Mouse (Mus musculus) T-helper 1 cell (primary cell): ENCODE results near the gene Clpb.

Source experiments
- in situ Hi-C: fragments of 300-600 bp; cut with MboI, MseI; formaldehyde crosslinking; loops from one replicate; pipeline ENCODE4 v1.15.1; 2025; ENCODE audit warnings: high pct_unique_total_duplicates

Gene Clpb

DNA sequence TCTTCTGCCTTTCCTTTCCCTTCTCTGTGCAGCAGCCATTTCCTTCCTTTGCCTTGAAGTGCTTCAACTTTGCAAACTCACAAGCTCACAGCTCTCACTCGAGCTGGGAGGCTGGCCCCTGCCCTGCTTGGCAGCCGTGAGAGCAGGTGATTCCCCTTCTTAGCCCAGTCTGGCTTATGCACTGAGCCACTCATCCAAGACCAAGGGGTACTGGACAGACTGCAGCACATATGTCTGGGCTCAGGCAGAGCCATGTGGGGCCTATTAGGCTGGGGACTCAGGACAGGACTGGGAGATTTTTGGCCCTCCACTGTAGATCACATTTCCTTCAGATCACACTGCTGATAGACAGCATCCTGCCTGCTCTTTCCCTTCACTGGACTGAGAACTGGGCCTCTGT, 10.1 kb downstream of the Clpb start:
- in situ Hi-C loops, result loop anchor here (25.0 kb wide), 1 partner anchor 164 kb away; the partner anchor contains the start of gene Inppl1

DNA sequence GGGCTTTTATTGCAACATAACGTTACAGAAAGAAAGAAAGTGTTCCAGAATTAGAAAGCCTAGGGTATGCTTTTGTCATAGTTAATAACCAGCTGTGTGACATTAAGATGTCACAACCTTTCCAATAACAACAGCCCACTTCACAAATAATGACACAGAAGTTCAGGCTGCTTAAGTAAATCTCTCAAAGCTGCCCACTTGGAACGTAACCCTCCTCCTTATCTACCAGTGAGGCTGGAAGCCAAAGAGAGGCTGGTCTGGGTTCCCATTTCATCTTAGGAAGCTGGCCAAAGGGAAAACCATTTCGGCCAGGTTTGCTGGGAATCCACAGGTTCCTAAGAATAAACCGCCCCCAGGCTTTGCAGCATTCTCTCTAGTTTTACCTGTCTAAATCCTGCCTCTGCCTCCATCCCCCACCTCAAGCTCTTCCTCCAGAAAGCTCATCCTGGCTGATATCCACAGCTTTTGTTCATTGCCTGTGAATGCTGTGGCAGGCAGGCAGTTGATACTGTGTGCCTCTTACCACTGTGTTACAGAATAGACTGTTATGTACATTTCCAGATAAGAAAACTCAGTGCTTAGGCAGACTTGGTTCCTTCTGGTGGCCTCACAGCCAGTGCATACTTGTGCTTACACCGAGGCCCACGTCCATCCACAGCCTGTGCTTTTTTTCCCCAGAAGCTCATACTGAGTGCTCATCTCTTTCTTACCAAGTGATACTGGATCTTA, 12.8 kb downstream of the Clpb start:
- in situ Hi-C loops, result no loop called here

DNA sequence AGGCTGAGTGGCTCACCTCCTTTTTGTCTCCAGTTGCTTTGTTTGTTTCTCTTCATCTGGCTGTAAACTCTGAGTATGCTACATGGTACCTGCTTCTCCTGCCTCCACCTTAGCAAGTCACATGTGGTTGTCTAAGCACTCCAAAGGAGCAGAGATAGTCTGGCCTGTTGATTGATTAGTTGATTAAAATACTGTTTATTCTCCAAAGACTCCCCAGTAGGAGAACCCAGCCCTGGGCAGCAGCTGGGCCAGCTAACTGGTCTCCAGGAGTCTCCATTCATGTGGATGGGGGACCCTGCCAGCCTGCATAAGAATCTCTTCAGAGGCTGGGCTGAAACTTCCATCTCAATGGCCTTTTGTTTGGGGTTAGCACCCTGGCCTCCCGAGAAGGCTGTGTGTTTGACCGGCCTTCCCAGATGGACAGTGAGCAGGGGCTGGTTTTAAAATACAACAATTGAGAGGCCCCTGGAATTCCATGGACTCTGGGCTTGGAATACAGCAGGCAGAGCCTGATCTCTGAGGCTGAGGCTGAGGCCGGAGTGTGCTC, 13.4 kb downstream of the Clpb start:
- in situ Hi-C loops, result no loop called here

DNA sequence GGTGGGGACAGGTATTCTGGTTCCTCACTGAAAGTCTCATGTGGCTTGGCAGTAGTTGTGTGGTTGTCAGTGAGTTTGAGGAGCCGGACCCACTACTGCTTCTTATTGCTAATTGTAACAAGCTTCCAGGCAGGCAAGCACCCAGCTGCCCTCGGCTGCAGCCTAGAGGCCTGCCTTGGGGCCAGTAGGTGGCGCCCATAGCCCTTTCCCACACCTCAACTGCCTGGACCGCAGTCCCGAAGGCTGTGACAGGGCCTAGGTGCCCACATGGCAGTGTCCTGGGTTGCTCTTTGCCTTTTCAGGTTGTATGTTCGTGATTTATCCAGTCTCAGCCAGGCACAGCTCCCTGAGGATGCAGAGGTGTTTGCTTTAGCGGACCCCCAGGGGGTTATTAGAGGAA, 16.2 kb downstream of the Clpb start:
- in situ Hi-C loops, result no loop called here

DNA sequence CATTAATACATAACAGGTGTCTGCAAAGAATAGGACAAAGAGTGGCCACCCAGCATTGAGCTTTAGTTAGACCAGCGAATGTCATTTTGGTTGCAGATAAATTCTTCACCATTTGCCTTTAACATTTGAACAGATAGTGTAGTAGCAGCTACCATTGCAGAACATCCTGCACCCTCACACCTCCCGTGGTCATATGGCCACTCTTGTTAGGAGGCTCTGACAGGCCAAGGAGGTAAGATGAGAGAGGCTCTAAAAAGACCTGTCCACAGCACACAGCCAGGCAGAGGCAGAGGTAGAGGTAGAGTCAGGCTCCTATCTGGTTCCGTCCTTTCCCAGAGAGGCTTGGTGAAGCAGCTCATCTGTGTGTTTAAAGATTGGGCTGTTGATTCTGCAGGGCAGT, 17.5 kb downstream of the Clpb start:
- in situ Hi-C loops, result no loop called here

DNA sequence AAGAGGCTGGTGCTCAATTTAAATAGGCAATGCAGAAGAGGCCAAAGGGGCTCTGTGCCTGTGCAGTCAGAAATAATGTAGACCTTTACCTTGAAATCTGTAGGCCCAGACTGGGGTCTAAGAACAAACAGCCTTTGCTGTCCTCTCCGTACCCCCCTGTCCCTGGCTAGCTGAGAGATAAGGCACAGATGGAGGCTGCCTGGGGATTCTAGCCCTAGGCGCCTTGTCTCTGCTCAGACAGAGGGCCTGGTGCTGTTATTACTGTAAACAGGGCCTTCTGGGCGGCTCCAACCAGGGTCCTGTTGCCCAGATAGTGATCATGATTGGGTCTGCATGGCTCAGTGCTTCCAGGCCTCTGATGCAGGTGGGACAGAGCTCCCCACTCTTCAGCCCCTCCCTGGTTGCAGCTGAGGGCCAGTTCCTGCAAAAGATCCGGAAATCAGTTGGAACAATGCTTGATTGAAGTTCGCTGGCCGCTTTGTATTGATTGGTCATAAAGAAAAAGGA, 18.2 kb downstream of the Clpb start:
- in situ Hi-C loops, result no loop called here

DNA sequence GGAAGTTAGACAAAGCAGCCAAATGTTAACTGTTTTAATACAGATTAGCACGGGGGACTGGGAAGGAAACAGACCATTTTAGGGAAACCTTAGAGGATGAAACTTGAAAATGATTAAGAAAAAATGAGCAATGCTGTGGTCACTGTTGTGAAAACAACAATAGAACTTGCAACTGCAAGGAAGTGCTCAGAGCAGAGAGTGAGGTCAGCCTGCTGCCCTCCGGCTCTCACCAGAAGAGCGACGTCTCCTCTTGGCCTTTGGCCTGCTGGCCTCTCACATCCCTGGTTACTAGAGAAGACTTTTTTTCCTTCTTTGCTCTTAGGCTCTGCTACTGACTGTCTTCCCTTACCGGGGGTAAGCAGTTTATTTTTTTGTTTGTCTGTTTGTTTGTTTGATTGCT, 19.5 kb downstream of the Clpb start:
- in situ Hi-C loops, result no loop called here

DNA sequence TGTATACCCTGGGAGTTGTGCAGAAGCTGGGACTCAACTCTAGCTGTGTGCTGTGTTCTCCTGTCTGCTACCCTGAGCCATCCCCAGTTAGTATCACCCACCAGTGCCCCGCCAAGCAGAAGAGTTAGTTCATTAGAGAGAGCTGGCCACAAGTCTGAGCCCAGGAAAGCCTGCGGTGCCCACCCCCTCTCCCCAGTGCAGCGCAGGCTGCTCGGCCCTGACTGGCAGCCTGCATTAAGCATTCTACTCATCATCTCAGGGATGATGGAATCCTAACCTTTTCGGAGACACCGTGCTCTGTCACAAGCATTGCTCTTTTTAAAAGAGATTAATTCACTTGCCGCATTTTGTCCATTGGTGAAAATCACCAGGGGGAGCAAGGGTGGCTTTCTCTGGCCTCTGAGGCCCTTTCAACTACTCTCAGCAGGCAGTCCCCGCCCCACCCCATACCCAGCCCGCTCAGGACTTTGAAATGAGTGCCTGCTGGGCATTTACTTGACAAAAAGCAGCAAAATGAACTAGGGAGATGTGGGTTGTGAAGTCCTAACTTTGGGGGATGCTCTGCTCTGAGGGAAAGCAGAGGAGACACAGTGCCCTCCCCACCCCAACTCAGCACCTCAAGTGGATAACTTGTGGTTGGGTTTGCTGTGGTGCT, 20.7 kb downstream of the Clpb start:
- in situ Hi-C loops, result no loop called here

DNA sequence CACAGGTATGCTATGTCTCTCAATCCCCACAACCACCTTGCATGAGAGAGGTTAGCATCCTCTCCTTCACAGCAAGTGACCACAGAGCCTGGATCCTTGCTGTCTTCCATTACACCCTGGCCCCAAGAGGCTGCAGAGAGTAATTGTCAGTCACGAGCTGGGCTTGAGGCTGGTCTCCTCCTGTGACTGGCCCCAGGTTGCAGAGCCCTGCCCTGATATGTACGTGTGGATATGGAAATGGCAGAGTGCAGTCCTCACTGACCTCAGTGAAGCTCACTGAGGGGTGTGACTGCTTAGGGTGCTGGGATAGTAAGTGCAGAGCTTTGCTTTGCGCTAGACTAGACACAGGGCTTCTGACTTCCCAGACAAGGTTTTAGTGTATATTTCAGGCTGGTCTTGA, 21.2 kb downstream of the Clpb start:
- in situ Hi-C loops, result no loop called here

DNA sequence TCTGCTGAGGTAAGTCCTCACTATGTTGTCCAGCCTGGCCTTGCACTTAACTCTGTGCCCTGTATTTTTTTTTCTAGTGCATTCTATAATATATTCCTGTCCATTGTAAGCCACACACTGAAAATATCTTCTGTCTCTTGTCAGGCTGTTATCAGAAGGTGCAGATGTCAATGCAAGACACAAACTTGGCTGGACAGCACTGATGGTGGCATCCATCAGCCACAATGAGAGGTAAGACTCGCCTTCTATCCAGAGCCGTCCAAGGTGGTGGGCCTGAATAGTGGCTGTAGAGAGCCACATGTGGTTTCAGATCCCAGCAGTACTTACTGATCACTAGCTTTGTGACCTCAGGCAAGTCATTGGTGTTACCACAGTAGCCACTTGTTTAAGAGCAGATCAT, 23.7 kb downstream of the Clpb start:
- in situ Hi-C loops, result no loop called here

DNA sequence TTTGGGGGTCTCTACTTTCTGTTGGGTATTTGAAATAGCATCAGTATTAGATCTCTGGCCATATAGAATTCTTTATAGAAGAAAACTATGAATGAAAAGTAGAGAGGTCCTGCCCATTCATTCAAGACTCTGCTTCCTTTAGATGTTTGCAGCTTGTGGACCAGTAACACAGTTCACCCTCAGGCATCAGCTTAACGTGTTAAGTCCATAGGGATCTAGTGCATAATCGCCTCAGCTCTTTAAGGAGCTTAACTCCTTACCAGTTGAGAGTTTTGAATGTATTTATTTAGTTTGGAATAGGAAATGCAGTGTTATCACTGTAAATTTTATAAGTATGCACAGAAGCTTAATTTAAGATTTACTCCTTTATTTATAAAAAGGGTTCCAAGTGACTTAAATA, 27.0 kb downstream of the Clpb start:
- in situ Hi-C loops, result no loop called here

DNA sequence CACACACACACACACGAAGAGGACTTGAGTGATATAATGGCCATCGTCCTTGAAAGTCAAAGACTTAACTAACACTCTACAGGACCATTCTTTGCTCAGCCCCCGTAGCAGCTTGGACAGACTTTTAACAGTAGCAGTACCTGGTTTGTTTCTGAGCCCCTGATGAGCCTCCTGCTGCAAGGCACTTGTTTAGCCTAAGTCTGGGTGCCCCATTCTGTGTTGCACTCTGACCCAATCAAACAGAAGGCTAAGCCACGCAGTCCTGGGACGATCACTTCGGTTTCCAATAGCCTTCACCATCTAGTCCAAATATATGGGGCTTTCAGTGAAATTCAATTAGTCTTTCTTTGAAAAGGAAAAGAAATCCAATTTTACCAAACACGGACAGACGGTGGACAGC, 28.4 kb downstream of the Clpb start:
- in situ Hi-C loops, result no loop called here

DNA sequence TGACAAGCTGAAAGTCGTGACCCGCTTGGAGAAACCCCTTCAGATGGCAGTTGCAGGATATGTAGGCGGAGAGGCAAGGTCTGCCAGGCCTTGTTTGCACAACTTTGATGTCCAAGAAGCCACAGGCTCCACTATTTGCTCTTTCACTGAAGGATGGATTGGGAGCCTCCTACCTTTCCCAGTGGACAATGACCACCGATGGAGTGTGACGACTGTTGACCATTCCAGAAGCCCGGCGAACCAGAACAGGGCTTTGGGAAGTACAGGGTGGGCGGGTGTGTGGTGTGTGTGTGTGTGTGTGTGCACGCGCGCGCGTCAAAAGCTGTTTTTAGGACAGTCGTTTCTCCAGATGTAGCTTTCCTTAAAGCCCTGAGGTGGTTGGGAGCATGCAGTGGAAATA, 29.0 kb downstream of the Clpb start:
- in situ Hi-C loops, result no loop called here

DNA sequence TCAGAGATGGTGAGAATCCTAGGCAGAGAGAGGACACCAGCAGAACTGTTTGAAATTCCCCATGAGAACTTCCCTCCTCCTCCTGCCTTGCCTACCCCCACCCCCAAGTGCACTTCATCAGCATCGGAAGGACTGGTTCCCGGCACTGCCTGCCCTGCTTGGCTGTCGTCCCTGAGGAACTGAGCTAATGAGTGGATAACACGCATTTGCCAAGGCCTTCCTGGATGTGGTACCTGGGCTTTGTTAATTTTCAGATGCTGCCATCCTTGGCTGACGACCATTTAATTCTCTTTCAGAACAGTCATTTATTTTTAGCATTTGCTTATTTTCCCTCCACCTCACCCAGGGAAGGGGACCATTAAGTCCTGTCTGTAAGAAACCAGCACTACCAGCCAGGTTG, 32.0 kb downstream of the Clpb start:
- in situ Hi-C loops, result no loop called here

DNA sequence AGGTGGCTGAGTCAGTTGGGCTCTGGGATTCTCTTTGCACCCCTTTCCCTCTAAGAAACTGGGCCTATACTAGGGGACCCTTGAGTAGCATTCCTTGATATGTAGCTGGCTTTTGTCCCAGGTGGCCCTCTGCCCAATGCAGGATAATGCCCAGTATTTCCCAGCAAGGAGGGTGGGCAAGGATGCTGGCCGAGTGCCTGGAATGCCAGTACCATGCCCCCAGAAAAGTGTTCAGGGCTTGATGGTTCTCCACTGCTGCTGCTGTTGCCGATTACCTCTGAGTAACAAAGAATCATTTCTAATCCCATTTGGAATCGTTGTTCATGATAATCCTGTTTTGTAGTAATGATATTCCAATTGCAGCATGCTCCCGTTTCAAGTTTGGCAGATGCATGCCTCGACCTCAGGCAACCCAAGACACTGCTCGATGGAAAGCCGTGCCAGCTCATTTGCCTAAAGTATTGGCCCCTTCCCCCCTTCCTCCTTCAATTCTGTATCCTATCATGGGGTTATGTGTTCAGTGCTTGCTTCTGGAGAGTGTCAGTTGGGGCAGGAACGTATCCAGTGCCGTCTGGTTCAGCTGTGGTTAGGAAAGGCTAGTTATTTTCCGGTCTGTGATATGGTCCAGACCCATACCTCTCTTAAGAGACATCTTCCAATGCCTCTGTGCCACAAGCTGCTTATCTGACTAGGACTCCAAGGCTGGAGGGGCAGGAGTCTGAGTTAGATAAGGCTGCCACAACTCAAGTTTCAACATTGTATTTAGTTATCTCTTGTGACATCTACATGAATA, 33.7 kb downstream of the Clpb start:
- in situ Hi-C loops, result no loop called here

DNA sequence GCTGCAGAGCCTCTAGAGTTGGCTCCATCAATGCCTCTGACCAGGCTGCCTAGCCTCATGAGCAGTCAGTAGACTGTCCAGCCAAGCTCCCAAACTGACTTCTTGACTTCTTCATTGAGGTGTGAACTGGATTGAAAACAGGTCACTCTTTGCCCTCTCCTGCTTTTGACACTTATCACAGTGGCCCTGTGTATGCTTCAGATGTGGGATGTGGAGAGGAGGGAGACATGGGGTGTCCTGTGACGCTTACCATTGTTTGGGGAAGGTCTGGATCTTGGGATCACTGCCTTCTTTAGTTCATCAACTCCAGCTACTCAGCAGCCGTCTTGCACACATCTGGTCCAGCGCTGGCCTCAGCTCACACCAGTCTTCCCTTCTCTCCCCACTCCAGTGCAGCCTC, 36.9 kb downstream of the Clpb start:
- in situ Hi-C loops, result no loop called here

DNA sequence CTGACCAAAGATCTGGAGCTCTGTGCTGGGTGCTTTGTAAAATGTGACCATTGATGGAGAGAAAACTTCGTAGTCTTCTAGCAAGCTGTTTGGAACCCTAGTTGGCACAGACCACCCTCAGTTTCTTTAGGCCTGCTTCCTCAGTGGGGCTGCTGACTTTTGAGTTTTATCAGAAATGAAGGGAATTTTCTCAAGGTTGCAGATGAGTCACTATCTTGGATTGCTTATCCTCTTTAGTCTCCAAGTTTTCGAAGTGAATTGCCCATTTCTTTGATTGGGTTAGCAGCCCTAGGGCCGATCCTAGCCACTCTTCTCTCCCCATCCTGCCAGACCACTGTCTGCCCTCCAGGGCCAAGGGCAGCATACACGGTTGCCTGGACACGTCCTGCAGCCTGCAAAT, 39.3 kb downstream of the Clpb start:
- in situ Hi-C loops, result no loop called here

DNA sequence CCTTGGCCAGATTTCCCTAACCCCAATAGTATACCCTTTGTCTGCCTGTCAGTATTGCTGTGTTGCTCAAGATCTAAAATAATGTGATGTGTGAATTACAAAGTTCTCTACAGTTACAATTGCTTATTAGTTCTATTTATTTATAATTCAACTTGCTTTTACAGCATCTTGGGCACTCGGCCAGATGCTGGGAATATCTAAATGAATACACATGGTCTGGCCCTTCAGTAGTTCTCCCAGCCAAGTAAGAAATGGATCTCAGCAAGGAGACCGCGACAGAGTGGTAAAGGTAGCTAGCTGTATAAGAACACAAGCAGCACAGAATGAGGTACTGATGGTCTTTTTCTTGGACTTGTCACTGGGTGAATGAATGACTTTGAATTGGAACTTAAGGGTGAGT, 46.2 kb downstream of the Clpb start:
- in situ Hi-C loops, result no loop called here

DNA sequence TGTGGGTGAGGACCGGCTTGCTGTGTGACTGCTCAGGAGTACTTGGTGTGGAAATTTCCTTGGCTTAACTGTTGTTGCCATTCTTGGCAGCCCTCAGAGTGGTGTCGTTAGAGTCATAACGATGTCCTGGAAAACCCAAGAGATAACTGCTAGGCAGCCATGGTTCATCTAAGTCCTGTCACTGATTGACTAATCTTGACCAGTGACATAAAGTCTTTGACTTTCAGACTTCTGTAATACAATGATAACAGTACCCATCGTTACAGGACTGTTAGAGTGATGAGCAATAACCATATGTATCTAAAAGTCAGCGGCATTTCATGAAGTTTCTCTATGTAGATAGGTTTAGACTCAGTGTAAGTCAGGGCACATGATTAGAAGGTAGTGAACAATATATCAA, 46.8 kb downstream of the Clpb start:
- in situ Hi-C loops, result no loop called here

DNA sequence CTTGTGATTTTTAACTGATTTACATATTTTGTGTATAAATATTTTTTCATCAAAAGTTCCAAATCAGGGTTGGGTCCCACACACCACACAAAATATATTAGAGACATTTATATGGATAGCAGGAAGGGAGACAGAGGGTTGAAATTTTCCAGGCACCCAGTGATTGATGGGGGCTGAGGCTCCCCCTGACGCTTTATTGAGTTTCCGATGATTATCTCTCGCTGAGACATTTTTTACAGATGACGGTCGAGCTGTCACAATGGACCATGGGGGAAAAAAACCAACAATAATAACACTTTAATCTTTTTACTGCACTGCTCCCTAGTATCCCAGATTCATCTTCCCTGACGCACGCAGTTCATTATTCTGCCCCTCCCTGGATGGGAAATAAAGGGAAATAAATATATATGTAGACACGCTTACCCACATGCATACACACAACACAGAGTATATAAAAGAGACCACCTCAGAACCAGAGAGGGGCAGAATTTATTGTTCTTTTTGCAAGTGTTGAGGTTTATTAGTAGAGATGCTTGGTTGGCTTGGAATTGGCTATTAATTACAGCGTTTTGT, 50.5 kb downstream of the Clpb start:
- in situ Hi-C loops, result no loop called here

DNA sequence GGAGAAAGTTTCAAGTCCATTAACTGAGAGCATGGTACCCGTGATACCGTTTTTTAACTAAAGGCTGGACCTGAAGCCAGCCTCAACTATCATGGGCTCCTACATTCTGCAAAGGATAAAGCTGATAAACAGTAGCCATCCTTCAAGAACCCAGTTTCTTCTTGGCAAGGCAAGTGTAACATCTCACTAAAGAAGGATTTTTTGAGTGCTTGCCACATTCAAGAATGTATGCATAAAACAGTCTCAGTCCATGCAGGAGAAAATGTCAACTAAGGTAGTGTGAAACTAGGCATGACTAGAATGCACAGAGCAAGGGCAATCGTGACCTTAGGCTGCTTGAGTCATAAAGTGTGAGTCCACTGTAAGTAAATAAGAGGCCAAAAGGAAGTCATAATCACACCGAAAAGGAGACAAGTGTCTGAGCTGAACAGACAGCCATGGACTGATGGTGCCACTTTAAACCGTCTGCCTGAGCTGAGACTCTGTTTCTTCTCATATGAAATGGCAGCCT, 51.7 kb downstream of the Clpb start:
- in situ Hi-C loops, result no loop called here

DNA sequence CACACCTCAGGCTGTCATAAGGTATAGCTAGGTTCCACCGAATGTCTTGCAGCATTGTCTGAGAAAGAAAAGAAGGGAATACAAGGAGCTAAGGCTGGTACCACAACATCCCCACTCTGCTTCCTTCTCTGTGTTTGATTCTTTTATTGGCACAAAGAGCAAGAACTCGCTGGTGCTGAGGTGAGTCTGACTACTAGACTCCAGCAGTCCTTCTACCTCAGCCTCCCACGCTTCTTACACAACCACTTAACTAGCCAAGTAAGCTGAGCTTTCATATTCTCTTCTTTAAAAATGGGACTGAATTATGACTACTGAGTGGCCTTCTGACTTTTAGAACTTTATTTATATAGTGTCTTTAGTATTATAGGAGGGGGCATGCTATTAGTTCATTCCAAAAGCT, 56.9 kb downstream of the Clpb start:
- in situ Hi-C loops, result no loop called here
